Mouse (Mus musculus): Measurements from ENCODE around the gene Taok3.

DNA sequence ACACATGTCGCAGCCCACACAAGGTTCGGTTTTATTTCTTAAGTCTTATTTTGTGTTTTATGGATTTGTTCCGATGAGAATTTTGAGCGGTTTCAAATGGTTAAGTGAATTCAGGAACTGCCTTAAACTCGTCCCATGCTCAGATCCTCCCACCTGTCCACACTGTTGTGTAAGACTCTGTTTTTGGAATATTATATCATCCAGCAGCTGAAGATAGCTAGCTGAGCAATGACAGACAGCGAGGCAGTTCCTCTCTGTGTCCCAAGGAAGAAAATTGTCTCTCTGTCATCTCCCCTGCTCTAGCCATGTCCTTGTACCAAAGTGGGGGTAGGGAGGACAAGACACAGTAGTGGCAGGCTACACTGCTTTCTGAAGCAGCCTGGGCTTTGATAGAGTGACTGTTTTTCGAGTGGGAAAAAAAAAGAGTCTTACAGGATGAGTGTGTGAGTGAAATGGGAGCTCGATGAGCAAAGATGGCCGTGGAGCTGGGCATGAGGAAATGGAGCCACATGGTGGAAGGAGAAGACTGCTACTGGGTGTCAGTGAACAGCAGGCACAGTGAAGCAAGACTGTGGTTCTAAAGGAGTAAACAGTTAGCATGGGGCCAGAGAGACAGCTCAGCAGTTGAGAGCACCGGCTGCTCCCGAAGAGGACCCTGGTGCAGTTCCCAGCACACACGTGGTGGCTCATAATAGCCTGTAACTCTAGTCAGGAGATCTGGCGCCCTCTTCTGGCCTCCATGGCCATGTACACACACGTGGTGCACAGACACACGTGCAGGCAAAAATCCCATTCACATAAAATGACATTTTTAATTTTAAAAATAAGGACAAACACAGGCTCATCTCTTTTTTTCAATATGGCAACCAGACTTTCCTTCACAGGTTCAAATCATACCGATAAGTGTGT lies 27.5 kb downstream of the Taok3 start:
- TF ChIP-seq POLR2A (IDR thresholded peaks at IDR 0.05; ENCODE audit: extremely low read depth, insufficient read depth, low read length): peak; percentile 42; the same call in 1 of the 2 replicates
- no peak for TF ChIP-seq CTCF (IDR thresholded peaks at IDR 0.05; ENCODE audit: extremely low read depth, insufficient read depth, low read length)
